Mouse (Mus musculus): ENCODE data around the gene Bpifb9b.
"Not testable (repeated sequence)": the region's sequence is repeated elsewhere in the genome, so short reads cannot be mapped to it uniquely, and the experiment has no call there.

The Bpifb9b gene

DNA sequence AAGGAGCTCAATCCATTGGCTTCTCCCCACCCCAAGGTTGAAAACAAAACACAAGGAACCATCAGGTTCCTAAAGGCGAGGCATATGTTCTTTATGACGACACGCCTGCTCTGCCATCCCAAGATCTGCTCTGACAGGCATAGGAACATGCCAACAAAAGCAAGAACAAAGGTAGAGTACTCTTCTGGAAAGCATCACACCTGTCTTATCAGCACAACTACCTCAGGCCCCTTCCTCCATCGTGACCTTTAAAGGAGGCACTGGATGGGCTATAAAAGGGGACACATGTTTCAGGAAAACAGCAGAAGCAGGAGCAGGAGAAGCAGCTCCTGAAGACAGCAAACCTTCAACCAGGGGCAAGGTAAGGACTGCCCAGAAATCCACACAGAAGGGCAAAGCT lies at the start of gene Bpifb9b:
Gene Bpifb9b (plus strand): TSS at position 301 of the 400 bp plus-strand sequence.
- in situ Hi-C loops (cut with MseI, MboI), result not testable (repeated sequence)

DNA sequence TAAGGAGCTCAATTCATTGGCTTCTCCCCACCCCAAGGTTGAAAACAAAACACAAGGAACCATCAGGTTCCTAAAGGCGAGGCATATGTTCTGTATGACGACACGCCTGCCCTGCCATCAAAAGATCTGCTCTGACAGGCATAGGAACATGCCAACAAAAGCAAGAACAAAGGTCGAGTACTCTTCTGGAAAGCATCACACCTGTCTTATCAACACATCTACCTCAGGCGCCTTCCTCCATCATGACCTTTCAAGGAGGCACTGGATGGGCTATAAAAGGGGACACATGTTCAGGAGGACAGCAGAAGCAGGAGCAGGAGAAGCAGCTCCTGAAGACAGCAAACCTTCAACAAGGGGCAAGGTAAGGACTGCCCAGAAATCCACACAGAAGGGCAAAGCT lies 49.5 kb upstream of the Bpifb9b start, which contains the start of gene Bpifb9a:
Gene Bpifb9a (plus strand): TSS at position 301 of the 400 bp plus-strand sequence.
- in situ Hi-C loops (cut with MseI, MboI), result not testable (repeated sequence)

DNA sequence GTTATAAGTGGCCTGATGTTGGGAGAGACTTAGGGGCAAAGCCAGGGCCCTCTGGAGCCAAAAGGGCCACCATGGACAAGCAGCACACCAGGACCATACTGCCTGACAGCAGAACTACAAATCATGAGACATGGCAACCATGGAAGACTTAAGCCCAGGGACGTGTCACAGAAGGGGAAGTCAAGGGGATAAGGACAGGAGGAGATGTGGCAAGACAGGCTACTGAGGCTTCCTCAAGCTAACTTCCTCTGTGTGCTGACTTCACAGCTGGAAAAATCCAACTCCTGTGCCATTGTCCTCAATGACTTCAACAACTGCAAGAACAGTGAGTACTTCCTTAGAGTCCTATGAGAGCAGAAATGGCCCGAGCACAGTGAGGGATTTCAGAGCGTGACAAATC lies 42.6 kb upstream of the Bpifb9b start:
- in situ Hi-C loops (cut with MseI, MboI), result not testable (repeated sequence)

DNA sequence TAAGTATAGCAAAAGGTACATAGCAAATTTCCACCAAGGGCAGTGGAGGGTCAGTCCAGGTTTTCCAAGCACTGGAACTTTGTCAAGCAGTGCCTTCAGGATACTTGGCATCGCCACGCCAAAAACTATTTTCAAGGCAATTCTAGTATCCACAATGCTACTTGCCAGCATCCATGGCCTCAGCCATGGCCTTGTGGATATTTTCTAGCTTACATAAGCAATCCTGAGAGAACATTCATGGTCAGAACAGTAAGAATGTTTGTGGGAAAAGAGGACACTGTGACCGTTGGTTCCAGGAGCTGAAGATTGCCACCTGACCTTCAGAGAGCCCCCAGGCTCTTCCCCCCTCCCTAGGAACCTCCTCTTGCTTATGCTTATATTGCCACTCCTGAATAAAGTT lies 15.2 kb upstream of the Bpifb9b start:
- in situ Hi-C loops (cut with MseI, MboI), result loop anchor here in 1 of 2 experiments (5.0 kb wide), 1 partner anchor 75 kb away; no protein-coding TSS in a partner anchor

DNA sequence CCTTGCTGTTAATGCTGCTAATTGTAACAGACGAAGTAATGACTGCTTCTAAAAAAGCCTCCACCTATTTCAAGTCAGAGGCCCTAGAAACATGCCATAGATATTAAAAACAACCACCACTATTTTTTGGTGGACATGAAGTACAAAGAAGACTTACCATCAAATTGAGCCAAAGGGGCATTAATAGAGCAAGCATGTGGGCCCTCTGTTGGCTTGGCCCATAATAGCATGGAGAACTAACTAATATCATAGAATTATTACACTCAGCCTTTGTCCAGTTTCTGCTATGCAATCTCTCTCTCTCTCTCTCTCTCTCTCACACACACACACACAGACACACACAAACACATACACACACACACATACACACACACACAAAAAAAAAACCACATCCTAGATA lies 14.2 kb upstream of the Bpifb9b start:
- in situ Hi-C loops (cut with MseI, MboI), result loop anchor here in 1 of 2 experiments (5.0 kb wide), 1 partner anchor 76 kb away; no protein-coding TSS in a partner anchor

DNA sequence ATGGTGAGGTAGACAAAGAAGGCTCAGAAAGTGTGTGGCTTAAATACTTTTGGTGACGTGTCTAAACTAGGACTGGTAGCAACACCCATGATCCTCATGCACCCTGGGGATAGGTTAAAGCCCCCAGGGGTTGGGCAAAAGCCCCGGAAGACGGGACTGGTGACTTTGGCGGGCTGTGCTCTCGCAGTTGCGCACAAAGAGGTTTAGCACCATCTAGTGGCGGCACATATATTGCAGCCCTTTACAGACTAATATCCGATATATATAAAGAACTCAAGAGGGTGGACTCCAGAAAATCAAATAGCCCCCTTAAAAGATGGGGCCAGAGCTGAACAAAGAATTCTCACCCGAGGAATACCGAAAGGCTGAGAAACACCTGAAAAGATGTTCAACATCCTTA lies 12.3 kb upstream of the Bpifb9b start:
- in situ Hi-C loops (cut with MseI, MboI), result loop anchor here in 1 of 2 experiments (5.0 kb wide), 1 partner anchor 77 kb away; no protein-coding TSS in a partner anchor

DNA sequence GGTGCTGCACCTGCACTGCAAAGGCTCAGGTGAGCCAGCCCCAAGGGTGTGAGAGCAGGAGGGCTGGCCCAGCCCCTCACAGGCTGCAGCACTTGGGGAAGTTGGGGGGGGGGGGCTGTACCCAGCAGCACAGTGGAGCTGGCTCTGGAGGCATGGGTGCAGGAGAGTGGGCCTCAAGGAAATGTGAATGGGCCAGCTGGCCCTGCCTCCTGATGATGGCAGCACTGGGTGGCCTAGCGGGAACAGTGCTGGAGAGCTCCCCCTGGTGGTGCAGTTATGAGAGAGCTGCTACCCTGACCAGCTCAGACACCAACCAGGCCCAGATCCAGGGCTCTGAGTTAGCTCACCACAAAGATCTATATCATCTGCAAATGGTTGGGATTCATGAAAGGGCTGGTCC lies 6.5 kb upstream of the Bpifb9b start:
- in situ Hi-C loops (cut with MseI, MboI), result no loop called here

DNA sequence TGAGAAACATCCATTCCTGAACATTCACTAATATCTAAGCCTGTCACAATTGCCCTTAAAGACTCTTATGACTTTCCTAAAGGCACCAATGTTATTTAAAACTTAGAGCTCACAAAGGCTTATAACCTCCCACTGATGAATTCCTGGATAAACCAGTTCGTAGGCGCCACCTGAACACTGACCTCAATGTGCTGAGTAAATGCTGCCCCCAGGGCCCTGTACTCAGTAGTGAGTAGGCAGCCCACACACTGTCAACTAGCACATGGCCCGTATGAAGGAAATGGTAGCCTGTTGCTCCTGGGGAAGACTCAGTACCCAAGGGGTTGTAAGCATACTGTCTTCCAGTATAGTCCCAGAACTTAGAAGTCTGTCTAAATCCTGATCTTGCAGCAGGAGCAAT lies 5.3 kb upstream of the Bpifb9b start:
- in situ Hi-C loops (cut with MseI, MboI), result no loop called here

DNA sequence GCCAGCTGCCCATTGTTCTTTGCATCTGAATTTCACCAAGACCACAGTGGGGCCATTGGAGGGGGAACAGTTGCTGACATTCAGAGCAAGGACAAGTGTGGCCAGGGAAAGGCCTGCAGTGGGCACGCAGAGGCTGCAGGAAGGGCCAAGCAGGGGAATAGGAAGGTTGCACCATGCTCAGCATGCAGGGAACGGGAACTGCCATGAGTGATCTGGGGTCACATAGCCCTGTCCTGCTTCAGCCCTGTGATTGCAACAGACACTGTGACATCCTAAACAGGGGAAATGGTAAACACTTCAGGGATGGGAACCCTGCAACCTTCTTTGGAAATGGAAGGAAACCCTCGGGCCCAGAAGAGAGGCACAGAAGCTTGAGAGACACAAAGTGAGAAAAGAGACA lies 2.4 kb upstream of the Bpifb9b start:
- in situ Hi-C loops (cut with MseI, MboI), result not testable (repeated sequence)

DNA sequence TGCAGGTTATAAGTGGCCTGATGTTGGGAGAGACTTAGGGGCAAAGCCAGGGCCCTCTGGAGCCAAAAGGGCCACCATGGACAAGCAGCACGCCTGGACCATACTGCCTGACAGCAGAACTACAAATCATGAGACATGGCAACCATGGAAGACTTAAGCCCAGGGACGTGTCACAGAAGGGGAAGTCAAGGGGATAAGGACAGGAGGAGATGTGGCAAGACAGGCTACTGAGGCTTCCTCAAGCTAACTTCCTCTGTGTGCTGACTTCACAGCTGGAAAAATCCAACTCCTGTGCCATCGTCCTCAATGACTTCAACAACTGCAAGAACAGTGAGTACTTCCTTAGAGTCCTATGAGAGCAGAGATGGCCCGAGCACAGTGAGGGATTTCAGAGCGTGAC lies 6.7 kb downstream of the Bpifb9b start:
- in situ Hi-C loops (cut with MseI, MboI), result not testable (repeated sequence)

DNA sequence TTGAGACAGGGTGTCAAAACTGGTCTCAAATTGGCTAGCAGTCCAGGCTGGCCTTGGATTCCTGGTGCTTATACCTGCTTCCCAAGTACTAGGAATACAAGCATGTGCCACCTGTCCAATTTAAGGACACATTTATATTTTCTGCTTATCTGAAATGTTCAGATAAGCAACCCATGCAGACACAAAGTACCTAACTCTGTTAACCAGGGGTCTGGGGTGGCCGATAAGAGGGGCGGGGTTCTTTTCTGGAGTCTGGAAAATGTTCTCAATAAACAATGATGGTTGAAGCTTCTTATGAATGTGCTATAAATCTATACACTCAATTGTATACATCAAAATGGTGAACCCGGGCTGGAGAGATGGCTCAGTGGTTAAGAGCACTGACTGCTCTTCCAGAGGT lies 19.8 kb downstream of the Bpifb9b start:
- in situ Hi-C loops (cut with MseI, MboI), result no loop called here

DNA sequence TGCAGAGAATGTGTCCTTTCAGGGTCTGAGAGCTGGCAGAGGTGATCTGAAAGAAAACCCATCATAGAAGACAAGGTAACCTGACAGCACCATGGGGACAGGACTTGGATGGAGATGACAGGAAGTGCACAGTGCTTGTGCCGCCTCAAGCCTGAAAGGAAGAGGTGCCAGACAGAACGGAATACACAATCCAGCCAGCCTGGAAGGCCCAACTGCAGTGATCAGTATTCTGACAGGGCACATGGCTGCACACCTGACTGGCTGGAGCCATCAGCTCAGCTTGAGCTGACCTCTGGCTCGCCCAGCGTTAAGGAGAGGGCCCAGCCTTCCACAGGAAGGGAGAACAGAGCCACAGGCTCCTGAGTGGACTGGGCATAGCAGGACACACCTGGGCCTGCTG lies 28.5 kb downstream of the Bpifb9b start:
- in situ Hi-C loops (cut with MseI, MboI), result no loop called here

DNA sequence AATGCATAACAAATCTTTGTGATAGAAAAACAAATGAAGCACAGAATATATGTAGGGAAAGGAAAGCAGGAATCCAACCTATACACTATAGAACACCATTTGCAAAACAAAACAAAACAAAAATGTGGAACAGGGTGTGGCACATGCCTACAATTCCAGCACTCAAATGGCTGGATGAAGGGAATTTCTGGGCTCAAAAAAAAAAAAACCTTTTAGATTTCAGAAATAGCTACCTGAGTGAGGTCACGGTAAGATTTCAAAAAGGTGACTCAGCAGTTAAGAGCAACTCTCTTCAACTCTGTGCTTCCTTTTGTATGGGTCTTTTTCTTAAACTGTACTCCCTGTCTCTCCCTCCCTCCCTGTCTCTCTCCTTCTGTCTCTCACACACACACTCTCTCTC lies 31.1 kb downstream of the Bpifb9b start:
- in situ Hi-C loops (cut with MseI, MboI), result no loop called here

DNA sequence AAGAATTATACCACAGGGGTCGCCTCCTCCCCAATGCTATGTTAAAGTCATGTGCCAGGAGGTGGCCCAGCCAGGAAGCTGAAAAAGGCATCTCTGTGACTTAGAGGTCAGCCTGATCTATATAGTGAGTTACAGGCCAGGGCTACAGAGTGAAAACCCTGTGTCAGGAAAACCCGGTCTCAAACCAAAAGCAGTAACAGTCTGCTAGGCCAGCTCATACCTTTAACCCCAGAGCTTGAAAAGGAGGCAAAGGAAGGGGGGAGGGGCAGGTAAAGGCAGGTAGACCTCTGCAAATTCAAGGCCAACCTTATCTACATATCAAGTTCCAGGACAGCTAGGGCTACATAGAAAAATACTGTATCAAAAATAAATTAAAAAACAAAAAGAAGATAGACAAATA lies 32.3 kb downstream of the Bpifb9b start:
- in situ Hi-C loops (cut with MseI, MboI), result no loop called here

DNA sequence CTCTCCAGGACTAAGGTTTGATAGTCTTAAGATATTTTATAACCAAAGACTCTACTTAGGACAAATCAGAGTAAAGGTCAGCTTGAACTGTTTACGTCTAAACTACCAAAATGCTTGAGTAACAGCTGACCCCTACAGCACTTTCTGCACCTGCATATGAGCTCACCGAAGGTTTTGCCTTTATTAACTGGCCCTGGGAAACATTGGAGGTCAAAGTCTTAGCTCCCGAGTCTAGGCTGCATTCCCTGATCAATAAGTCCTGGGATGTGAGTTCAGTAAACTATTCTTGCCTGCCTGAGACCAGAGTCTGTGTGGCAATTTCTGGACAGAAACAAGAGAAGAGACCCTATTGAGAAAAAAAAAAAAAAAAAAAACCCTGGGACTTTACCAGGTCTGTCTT lies 41.1 kb downstream of the Bpifb9b start:
- in situ Hi-C loops (cut with MseI, MboI), result no loop called here

DNA sequence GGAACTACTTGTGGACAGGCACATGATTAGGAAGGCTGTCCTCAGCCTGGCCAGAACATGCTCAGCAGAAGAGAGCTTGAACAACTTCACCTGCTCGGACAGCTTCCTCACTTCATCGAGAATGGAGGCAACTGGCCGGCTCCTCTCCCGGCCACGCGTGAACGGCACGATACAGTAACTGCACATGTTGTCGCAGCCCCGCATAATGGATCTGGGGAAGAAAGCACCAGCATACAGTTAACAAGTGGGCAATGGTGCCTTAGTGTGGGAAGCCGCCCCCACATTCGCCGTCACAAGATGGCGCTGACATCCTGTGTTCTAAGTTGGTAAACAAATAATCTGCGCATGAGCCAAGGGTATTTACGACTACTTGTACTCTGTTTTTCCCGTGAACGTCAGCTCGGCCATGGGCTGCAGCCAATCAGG lies 47.0 kb downstream of the Bpifb9b start:
- in situ Hi-C loops (cut with MseI, MboI), result not testable (repeated sequence)

DNA sequence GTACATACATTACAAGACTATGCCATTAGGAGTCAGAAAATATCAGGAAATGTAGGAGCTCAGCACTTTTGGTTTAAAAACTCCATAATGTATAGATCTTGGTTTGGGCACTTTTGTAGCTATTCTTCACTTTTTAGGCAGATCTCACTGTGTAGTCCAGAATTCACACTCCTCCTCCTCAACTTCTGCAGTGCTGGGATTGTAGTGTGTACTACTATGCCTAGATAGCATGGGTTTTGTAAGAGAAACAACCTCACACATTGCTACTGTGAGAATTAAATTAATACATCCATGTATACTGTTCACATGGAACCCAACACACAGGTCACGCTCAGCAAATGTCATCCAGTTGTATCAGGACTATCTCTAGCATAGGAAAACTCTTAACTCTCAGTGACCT lies 60.5 kb downstream of the Bpifb9b start:
- in situ Hi-C loops (cut with MseI, MboI), result no loop called here
